Mouse (Mus musculus) ES-Bruce4 (cell line): ENCODE measurements around the gene Nae1.

Source experiments
- CTCF ChIP-seq: IDR thresholded peaks from one replicate; pipeline ENCODE4 v1.8.1; 2011; ENCODE audit warnings: low read depth, low read length
- EP300 ChIP-seq: IDR thresholded peaks from 2 replicates; pipeline ENCODE4 v1.6.1; 2011; ENCODE audit warnings: low read depth, low read length; ENCODE audit not compliant: insufficient read depth

DNA sequence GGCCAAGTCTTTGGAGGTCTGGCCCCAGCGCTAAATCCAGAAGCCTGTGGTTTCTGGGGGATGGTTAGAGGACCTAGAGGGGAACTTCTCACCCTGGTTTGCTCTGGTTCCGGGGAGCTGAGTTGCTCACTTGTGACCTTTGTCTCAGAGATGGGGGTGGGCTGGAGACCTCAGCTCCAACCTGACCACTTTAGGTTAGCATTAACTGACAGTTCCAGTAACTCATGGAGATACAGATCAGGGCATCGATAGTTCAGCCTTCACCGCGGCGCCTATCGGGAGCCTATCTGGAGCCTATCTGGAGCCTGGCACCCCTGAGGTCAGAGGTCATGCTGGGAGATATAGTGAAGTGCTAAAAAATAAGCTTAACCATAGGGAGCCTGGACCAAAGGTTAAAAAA, 22.8 kb upstream of the Nae1 start:
- TF ChIP-seq CTCF (no peak), EP300 (no peak)
